Comparison of ENCODE assay signal across 17 mouse cellular contexts in genomic region chr17:28725783-28726182, GRCm38 (mm10). TPM values are rescaled to one million over a fixed set of nuclear protein-coding genes. Genes with fewer than 3 reads are reported as not detected.
"Had no signal": no experiment of that assay in that cellular context is flagged by ENCODE, and none has a peak within 500 bp of the region (broad histone marks: within the 10 kb centered on the region; RNA-seq: fewer than 3 reads in every experiment).

AC170998.1 (plus strand) TSS chr17:28726083.

- H3K27ac ChIP-seq: midbrain, embryonic 10.5 days; midbrain, embryonic 12.5 days; neural tube, embryonic 13.5 days; neural tube, embryonic 15.5 days had no signal

- H3K4me3 ChIP-seq: midbrain, embryonic 10.5 days; midbrain, embryonic 12.5 days; myocyte; neural tube, embryonic 13.5 days; neural tube, embryonic 15.5 days had no signal

- ATAC-seq: midbrain, embryonic 16.5 days had no signal

- DNase-seq: lung, adult 18-20 months; lung, embryonic 14.5 days; lung, postnatal 10 days; lung, postnatal 4 days; midbrain, embryonic 14.5 days; right cerebral cortex, postnatal 25 days; right cerebral cortex, postnatal 4 days; spleen, adult 18-20 months; thymus, adult 18-20 months; thymus, postnatal 14 days; thymus, postnatal 36 days had no signal

RNA-seq across cellular contexts. Expression of gene AC170998.1, which starts in this region (rescaled TPM):
- polyA plus RNA-seq: myocyte had no signal
